Mouse (Mus musculus): Measurements from ENCODE around the gene Cutal. TPM values are rescaled to one million over a fixed set of nuclear protein-coding genes. Genes with fewer than 3 reads are reported as not detected.
A peak's percentile ranks its signal among the peaks of the same experiment; 100 is the strongest.

Gene Cutal
- total RNA-seq, 2 experiments from 2014 or later: not detected

DNA sequence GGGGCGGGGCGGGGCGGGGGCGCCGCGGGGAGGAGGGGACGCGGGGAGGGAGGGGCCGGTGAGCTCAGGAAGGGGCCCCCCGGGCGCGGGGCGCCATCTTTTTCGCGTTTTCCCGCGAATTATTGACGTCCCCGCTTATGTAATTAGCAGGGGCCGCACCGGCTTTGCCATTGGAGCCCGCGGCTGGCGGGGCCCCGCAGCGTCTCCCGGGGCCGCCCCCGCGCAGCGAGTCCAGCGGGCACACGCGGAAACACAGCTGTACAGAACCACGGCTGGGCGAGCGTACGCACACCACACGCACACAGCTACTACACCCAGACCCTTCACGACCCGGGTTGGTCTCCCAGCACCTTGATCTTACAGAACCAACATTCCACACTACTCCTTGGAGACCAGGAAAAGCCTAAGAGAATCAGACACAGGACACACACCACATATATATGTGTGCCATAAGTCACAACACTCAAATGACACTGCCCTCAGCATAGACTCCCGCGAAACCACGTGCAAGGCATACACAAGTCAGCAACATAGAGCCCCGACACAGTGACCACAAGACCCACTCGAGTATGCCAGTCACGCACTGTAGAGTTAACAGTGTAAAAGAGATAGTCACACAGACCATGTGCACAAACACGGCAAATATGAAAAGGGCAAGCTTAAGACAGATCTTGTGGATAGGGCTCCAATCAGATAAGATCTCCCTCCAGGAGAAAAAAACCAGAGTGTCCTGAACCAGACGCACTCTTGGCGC is 40.0 kb downstream of the Cutal start:
- ATAC-seq (ENCODE audit: poor library complexity, severe bottlenecking): peak; percentile 73

DNA sequence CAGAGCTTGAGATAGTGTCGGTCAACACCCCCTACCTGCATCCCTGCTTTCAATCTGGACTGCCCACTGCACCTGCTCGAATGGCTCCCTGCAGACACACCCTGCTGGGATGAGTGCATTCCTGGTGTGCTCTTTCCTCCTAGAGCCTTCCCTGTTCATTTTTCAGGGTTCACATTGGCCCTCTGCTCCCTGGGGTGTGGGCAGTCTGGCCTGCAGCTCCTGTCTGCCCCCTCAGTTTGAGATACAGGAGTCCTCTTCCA is 40.6 kb downstream of the Cutal start:
- ATAC-seq (ENCODE audit: poor library complexity, severe bottlenecking): no peak

DNA sequence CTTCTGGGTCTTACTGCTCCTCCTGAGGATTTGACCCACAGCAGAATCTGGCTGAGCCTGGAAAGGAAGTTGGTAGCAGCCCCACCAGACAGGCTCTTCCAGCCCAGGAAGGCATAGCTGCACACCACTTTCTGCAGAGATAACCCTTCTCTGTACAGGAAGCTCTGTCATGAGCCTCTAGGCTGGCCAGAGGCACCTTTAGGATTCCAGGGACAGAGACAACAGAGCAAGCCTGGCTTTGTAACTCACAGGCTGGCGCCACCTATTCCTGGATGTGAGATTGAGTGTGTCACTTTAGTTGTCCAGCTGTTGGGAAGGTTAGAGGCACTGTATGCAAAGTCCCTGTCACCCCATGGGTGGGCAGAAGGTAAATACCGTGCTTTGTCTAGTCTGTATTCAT is 40.9 kb downstream of the Cutal start:
- ATAC-seq (ENCODE audit: poor library complexity, severe bottlenecking): no peak

DNA sequence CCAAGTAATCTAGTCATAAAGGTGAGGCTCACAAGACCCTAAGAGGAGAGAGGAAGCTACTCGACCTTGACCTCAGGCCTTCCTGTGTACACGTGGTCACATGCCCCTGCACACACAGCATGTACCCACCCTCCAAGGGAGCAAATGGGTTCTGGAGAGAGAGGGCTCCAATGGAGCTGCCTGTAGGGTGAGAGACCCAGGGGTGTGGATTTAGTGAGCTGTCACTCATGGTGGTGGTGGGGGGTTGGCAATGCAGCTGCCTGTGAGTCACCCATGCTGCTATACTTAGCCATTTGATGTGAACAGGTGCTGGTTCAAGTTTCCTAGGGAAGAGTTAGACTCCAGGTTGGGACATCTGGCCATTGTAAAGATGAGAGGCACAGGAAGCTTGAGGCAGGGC is 45.9 kb downstream of the Cutal start:
- no peak for ATAC-seq (ENCODE audit: poor library complexity, severe bottlenecking)

DNA sequence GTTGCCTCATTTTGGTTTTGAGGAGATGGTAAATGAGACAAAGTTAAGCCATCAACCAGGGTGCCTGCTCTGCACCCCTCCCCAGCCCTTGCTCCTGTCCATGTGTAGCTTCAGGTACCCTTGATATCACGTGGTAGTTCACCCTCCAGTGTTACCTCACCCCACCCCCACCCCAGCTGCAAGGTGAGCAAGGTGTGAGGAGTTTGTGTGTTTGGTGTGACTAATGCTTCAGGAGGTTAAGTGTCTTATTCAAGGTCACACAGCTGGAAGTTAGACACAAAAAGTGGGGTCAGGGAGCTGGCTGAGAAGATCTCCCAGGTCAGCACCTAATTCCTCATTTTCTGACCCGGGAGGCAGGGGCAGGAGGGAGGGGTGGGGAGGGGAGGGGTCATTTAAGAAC is 48.5 kb downstream of the Cutal start:
- ATAC-seq (ENCODE audit: poor library complexity, severe bottlenecking): no peak

DNA sequence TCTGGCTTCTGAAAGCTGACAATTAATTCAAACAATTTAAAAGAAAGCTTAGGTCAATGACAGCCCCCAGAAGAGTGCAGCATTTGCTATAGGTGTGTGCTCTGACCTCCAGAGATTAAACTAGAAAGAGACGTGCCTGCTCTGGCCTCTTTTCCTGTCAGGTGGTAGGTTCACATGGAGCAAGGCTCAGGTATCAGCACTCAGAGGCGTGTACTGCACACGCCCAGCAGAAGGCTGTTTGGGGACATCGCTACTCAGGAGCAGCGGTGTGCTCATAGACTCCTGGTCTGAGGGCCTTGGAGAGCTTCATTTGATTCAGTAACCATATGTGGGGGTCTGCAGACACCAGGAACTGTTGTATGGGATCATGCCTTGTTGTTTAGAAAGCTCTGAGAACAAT is 53.1 kb downstream of the Cutal start:
- no peak for ATAC-seq (ENCODE audit: poor library complexity, severe bottlenecking)

DNA sequence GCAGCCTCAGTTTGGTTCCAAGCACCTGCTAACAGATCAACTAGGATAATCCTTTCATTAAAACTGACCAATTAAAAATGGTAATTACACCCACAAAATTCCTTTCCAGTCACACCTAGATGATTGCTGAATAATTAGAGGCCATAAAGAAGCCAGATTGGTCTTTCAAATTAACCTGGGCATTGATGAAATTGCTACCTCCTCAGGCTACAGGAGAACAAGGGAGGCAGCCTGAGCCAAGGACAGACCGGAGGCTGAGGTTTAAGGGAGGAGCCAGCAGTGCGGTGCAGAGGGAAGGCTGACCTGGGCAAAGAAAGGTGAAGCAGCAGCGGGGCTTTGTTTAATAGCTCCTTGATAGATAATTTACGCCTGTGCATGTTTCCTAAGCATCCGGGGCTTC is 63.3 kb downstream of the Cutal start:
- peak; percentile 60 for ATAC-seq (ENCODE audit: poor library complexity, severe bottlenecking)

DNA sequence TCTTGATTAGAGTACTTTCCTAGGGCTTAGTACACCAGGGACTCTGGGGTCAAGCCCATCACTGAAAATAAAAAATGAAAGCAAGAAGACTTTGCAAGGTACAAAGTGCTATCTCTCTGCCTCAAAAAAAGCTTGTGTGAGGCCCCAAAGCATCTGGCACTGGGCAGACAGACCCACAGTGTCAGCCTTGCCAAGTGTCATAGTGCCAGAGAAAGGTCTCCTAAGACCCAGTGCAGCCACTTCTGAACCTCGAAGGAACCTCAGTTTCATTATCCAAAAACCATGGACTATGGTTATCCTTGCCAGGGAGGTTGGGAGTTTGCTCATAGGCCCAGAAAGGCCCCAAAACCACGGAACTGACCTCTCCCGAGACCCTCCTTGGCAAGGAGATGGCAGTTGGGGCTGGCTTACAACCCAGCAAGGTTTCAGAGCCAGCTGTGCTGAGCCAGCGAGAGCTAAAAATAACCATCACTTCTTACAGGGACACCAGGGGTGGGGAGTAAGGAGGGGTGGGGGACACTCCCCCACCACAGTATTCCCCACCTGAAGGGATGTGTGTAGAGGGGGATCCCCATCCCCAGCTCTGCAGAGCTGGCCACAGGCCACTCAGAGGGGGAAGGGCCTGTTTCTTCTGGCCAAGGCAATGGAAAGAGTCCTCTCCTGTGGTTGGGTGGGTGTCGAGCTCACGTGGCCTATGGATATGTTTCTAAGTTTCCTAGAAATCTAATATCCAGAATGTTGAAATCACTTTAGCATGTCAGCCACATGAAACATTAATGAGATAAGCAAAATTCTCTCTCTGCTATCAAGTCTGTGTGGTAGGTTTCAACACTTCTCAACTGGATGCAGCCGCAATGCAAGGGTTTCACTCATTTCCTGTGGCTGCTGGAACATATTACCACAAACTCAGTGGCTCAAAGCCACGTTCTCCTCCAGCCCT is 64.3 kb downstream of the Cutal start:
- ATAC-seq (ENCODE audit: poor library complexity, severe bottlenecking): peak; percentile 76

DNA sequence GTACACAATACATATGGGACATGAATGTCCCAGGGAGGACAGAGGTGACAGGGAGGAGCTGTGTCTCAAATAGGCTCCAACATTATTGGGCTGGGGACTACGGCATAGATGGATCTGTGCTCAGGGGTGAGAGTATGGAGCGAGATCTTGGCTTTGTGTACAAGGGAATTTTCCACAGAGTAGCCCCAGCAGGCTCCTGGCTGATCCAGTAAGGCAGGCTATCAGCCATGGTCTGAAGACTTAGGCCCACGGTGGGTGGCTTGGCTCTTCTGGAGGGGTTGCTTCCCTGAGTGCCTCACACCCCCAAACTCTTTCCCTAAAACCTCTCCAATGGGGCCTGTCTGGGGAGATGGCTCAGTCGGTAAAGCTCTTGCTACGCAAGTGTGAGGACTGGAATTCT is 66.0 kb downstream of the Cutal start:
- ATAC-seq (ENCODE audit: poor library complexity, severe bottlenecking): no peak

DNA sequence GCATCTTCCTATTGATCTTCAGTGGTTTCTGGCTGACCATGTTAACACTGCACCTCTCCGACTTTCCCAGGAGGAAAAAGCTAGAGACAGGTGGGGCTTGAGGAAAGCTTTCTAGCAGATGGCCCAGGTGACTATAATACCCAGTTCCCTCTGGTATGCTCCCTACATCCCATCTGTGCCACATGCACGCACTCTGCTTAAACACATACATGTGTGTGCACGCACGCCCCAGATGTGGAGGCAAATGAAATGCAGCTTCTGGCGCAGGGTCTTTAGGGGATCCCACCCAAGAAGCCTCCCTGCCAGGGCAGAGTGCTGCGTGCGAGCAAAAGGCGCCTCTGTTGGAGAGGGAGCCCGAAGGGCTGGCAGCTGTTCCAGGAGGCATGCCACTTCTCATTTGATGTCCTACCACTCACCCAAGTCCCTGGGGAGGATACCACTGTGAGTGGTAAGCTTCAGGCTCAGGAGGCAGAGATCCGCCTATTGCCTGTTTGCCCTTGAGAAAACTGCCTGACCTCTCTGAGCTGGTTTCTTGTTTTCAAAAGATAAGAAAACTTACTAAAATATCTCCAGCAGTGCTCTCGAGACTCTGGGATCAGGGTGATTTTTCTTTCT is 67.0 kb downstream of the Cutal start:
- ATAC-seq (ENCODE audit: poor library complexity, severe bottlenecking): no peak

Other genes starting within 250 kb of the Cutal start
- gene Gapvd1, start 119.2 kb upstream of the Cutal start, total RNA-seq (2015): 35.0 and 39.1 TPM in 2 replicates
- 58.9 and 59.3 TPM in 2 replicates for gene Gapvd1, start 119.2 kb upstream of the Cutal start, total RNA-seq (2017)
- 189 and 204 TPM in 2 replicates for gene Hspa5, start 102.4 kb upstream of the Cutal start, total RNA-seq (2015)
- 538 and 554 TPM in 2 replicates for gene Hspa5, start 102.4 kb upstream of the Cutal start, total RNA-seq (2017)
- 6.7 and 11.4 TPM in 2 replicates for gene Rabepk, start 74.5 kb upstream of the Cutal start, total RNA-seq (2015)
- gene Rabepk, start 74.5 kb upstream of the Cutal start, total RNA-seq (2017): 18.5 and 22.8 TPM in 2 replicates
- gene Fbxw2, start 48.1 kb upstream of the Cutal start, total RNA-seq (2015): 48.9 and 56.0 TPM in 2 replicates
- gene Fbxw2, start 48.1 kb upstream of the Cutal start, total RNA-seq (2017): 66.2 TPM in 2 replicates
- gene Gm34653, start 41.4 kb upstream of the Cutal start, total RNA-seq (2015): not detected in 2 replicates
- gene Gm34653, start 41.4 kb upstream of the Cutal start, total RNA-seq (2017): not detected in 2 replicates
- gene Psmd5, start 572 bp downstream of the Cutal start, total RNA-seq (2015): 40.2 and 51.6 TPM in 2 replicates
- 17.1 and 17.8 TPM in 2 replicates for gene Psmd5, start 572 bp downstream of the Cutal start, total RNA-seq (2017)
- gene Phf19, start 39.6 kb downstream of the Cutal start, total RNA-seq (2015): 7.2 and 9.8 TPM in 2 replicates
- 6.4 and 14.0 TPM in 2 replicates for gene Phf19, start 39.6 kb downstream of the Cutal start, total RNA-seq (2017)
- 1.5 and 3.1 TPM in 2 replicates for gene Traf1, start 87.4 kb downstream of the Cutal start, total RNA-seq (2015)
- gene Traf1, start 87.4 kb downstream of the Cutal start, total RNA-seq (2017): 2.5 and 3.2 TPM in 2 replicates
- 2.1 TPM in 1 of 2 replicates, not detected in the other for gene Hc, start 187.0 kb downstream of the Cutal start, total RNA-seq (2015)
- not detected in 2 replicates for gene Hc, start 187.0 kb downstream of the Cutal start, total RNA-seq (2017)
- gene AI182371, start 227.1 kb downstream of the Cutal start, total RNA-seq (2015): 1.3 and 1.4 TPM in 2 replicates
- 1.4 and 1.7 TPM in 2 replicates for gene AI182371, start 227.1 kb downstream of the Cutal start, total RNA-seq (2017)
- gene Cntrl, start 235.1 kb downstream of the Cutal start, total RNA-seq (2015): 101 and 115 TPM in 2 replicates
- 131 and 137 TPM in 2 replicates for gene Cntrl, start 235.1 kb downstream of the Cutal start, total RNA-seq (2017)